Mouse (Mus musculus) CH12.LX (cell line): ENCODE measurements around the gene A3galt2.

Experiments used
- CTCF ChIP-seq, 2 experiments: IDR thresholded peaks in 1 of 2; conservative IDR thresholded peaks in 1 of 2; 2 replicates each; pipeline ENCODE4 v1.5.1; 2011 to 2012; ENCODE audit warnings: low read depth in 2 of 2, low read length in 2 of 2, improper control_type of control experiment in 1 of 2, inconsistent platforms in 1 of 2, mild to moderate bottlenecking in 1 of 2, moderate library complexity in 1 of 2
- MEF2A ChIP-seq: IDR thresholded peaks from 2 replicates; pipeline ENCODE4 v1.6.1; 2014; ENCODE audit warnings: low read depth, mild to moderate bottlenecking, inconsistent platforms, low read length, improper control_type of control experiment, borderline replicate concordance
- POLR2A ChIP-seq: IDR thresholded peaks from 2 replicates; pipeline ENCODE4 v1.6.1; 2011; ENCODE audit warnings: low read depth, mild to moderate bottlenecking, improper control_type of control experiment, low read length
- RAD21 ChIP-seq: IDR thresholded peaks from 2 replicates; pipeline ENCODE4 v1.6.1; 2011; ENCODE audit warnings: low read depth, mild to moderate bottlenecking, low read length, improper control_type of control experiment, moderate library complexity
- SMC3 ChIP-seq: IDR thresholded peaks from 2 replicates; pipeline ENCODE4 v1.6.1; 2011; ENCODE audit warnings: low read depth, low read length, improper control_type of control experiment
- USF1 ChIP-seq: IDR thresholded peaks from 2 replicates; pipeline ENCODE4 v1.6.1; 2014; ENCODE audit warnings: low read depth, mild to moderate bottlenecking, inconsistent platforms, low read length, improper control_type of control experiment

DNA sequence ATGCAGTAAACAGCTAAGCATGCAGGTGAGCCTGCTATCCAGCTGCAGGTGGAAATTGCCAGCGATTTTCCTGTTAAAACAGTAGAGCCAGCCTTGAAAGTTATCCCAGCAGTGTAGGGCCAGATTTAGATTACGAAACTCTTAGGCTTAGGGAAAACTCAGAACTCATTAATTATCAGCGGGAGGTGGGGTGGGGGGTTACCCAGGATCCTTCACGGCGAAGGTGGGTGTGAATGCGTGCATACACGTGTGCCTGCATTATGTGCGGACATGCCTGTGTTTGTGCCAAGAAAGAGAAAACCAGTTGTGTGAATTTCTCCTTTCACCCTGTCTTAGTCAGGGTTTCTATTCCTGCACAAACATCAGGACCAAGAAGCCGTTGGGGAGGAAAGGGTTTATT lies 38.4 kb upstream of the A3galt2 start:
- TF ChIP-seq CTCF (conservative IDR thresholded peaks at IDR 0.05 in 1 of 2, IDR thresholded peaks at IDR 0.05 in 1 of 2; ENCODE audit: low read depth in 2 of 2, low read length in 2 of 2) (no peak), MEF2A (no peak), USF1 (no peak), SMC3 (no peak), POLR2A (no peak), RAD21 (no peak)
